Mouse (Mus musculus) CH12.LX (cell line): Measurements from ENCODE around the gene Clp1. TPM values are rescaled to one million over a fixed set of nuclear protein-coding genes. Genes with fewer than 3 reads are reported as not detected.

Experiments
- DNase-seq: peaks from one replicate; pipeline ENCODE4 v3.0.0-alpha.2; 2013; ENCODE audit errors: extremely low read depth
- H3K27ac ChIP-seq: 2 replicates; pipeline ENCODE4 v1.5.1; 2012; ENCODE audit warnings: low read depth, mild to moderate bottlenecking, control low read depth, moderate library complexity; ENCODE audit not compliant: insufficient read depth
- H3K27me3 ChIP-seq: replicated peaks from 2 replicates; pipeline ENCODE3; 2012; ENCODE audit warnings: inconsistent platforms
- H3K36me3 ChIP-seq, 2 experiments: replicated peaks in 1 of 2; 2 replicates each; pipeline versions ENCODE3 to v1.6.1; 2012; ENCODE audit warnings: inconsistent platforms in 1 of 2, low read length in 1 of 2, mild to moderate bottlenecking in 1 of 2, mixed read lengths in 1 of 2, moderate library complexity in 1 of 2; ENCODE audit not compliant: control insufficient read depth in 1 of 2, insufficient read depth in 1 of 2
- H3K4me1 ChIP-seq, 2 experiments: 2 replicates each; pipeline ENCODE4 v1.6.1; 2012; ENCODE audit warnings: inconsistent platforms in 1 of 2, moderate library complexity in 1 of 2; ENCODE audit not compliant: insufficient read depth in 2 of 2, control insufficient read depth in 1 of 2
- H3K4me2 ChIP-seq: 2 replicates; pipeline ENCODE4 v1.6.1; 2012; ENCODE audit warnings: low read depth, mild to moderate bottlenecking, control low read depth; ENCODE audit not compliant: poor library complexity, insufficient read depth, severe bottlenecking
- H3K4me3 ChIP-seq, 3 experiments: fragments of 150-350 bp in 1 of 3; sonication (generic) in 1 of 3; replicated peaks in 1 of 3; 2 replicates each; pipeline versions ENCODE3 to v1.5.1; 2011 to 2012; ENCODE audit warnings: low read depth in 2 of 3, low read length in 2 of 3, mild to moderate bottlenecking in 2 of 3, moderate library complexity in 2 of 3, control low read depth in 1 of 3, improper control_type of control experiment in 1 of 3, inconsistent platforms in 1 of 3, mixed read lengths in 1 of 3; ENCODE audit not compliant: poor library complexity in 1 of 3
- H3K79me2 ChIP-seq: replicated peaks from 2 replicates; pipeline ENCODE4 v1.6.1; 2012; ENCODE audit warnings: mild to moderate bottlenecking, moderate library complexity; ENCODE audit not compliant: control insufficient read depth, poor library complexity, insufficient read depth, severe bottlenecking; ENCODE audit errors: extremely low read depth
- H3K9ac ChIP-seq: 2 replicates; pipeline ENCODE4 v1.6.1; 2012; ENCODE audit warnings: low read depth, mild to moderate bottlenecking, control low read depth, moderate library complexity; ENCODE audit not compliant: insufficient read depth
- H3K9me3 ChIP-seq: replicated peaks from 2 replicates; pipeline ENCODE3; 2012; ENCODE audit warnings: low read length, inconsistent platforms, mixed read lengths
- BHLHE40 ChIP-seq: IDR thresholded peaks from 2 replicates; pipeline ENCODE4 v1.6.1; 2011; ENCODE audit warnings: mild to moderate bottlenecking, low read depth, low read length, improper control_type of control experiment
- CHD1 ChIP-seq: IDR thresholded peaks from 2 replicates; pipeline ENCODE4 v1.6.1; 2012; ENCODE audit warnings: low read depth, low read length, improper control_type of control experiment, inconsistent platforms
- CHD2 ChIP-seq: IDR thresholded peaks from 2 replicates; pipeline ENCODE4 v1.6.1; 2011; ENCODE audit warnings: low read length, improper control_type of control experiment
- CTCF ChIP-seq, 2 experiments: IDR thresholded peaks in 1 of 2; conservative IDR thresholded peaks in 1 of 2; 2 replicates each; pipeline ENCODE4 v1.5.1; 2011 to 2012; ENCODE audit warnings: low read depth in 2 of 2, low read length in 2 of 2, improper control_type of control experiment in 1 of 2, inconsistent platforms in 1 of 2, mild to moderate bottlenecking in 1 of 2, moderate library complexity in 1 of 2
- E2F4 ChIP-seq: IDR thresholded peaks from 2 replicates; pipeline ENCODE4 v1.6.1; 2011; ENCODE audit warnings: low read depth, low read length, improper control_type of control experiment; ENCODE audit not compliant: insufficient replicate concordance
- ELF1 ChIP-seq: IDR thresholded peaks from 2 replicates; pipeline ENCODE4 v1.6.1; 2014; ENCODE audit warnings: low read depth, mild to moderate bottlenecking, inconsistent platforms, low read length, improper control_type of control experiment
- EP300 ChIP-seq: IDR thresholded peaks from 2 replicates; pipeline ENCODE4 v1.6.1; 2011; ENCODE audit warnings: low read length, improper control_type of control experiment
- ETS1 ChIP-seq: conservative IDR thresholded peaks from 2 replicates; pipeline ENCODE4 v1.6.1; 2012; ENCODE audit warnings: low read depth, mild to moderate bottlenecking, inconsistent platforms, low read length, improper control_type of control experiment, moderate library complexity
- HCFC1 ChIP-seq: IDR thresholded peaks from 2 replicates; pipeline ENCODE4 v1.6.1; 2012; ENCODE audit warnings: low read depth, mild to moderate bottlenecking, inconsistent platforms, low read length, improper control_type of control experiment
- IRF4 ChIP-seq: IDR thresholded peaks from 2 replicates; pipeline ENCODE4 v1.6.1; 2014; ENCODE audit warnings: low read depth, mild to moderate bottlenecking, inconsistent platforms, low read length, improper control_type of control experiment
- JUN ChIP-seq: IDR thresholded peaks from 2 replicates; pipeline ENCODE4 v1.6.1; 2011; ENCODE audit warnings: low read depth, mild to moderate bottlenecking, low read length, improper control_type of control experiment, moderate library complexity; ENCODE audit not compliant: insufficient read depth
- JUND ChIP-seq: conservative IDR thresholded peaks from 2 replicates; pipeline ENCODE4 v1.6.1; 2011; ENCODE audit warnings: low read depth, low read length, improper control_type of control experiment
- KAT2A ChIP-seq: IDR thresholded peaks from 2 replicates; pipeline ENCODE4 v1.6.1; 2012; ENCODE audit warnings: low read length, improper control_type of control experiment, inconsistent platforms; ENCODE audit not compliant: insufficient replicate concordance
- MAX ChIP-seq: IDR thresholded peaks from 2 replicates; pipeline ENCODE4 v1.6.1; 2011; ENCODE audit warnings: low read length, improper control_type of control experiment
- MAZ ChIP-seq: IDR thresholded peaks from 2 replicates; pipeline ENCODE4 v1.6.1; 2012; ENCODE audit warnings: low read depth, mild to moderate bottlenecking, inconsistent platforms, low read length, improper control_type of control experiment, moderate library complexity
- MEF2A ChIP-seq: IDR thresholded peaks from 2 replicates; pipeline ENCODE4 v1.6.1; 2014; ENCODE audit warnings: low read depth, mild to moderate bottlenecking, inconsistent platforms, low read length, improper control_type of control experiment, borderline replicate concordance
- MXI1 ChIP-seq: IDR thresholded peaks from 2 replicates; pipeline ENCODE4 v1.6.1; 2011; ENCODE audit warnings: mild to moderate bottlenecking, low read depth, low read length, improper control_type of control experiment
- MYC ChIP-seq: IDR thresholded peaks from 2 replicates; pipeline ENCODE4 v1.6.1; 2011; ENCODE audit warnings: low read depth, mild to moderate bottlenecking, improper control_type of control experiment, low read length
- NELFE ChIP-seq: IDR thresholded peaks from 2 replicates; pipeline ENCODE4 v1.6.1; 2011; ENCODE audit warnings: low read depth, low read length, improper control_type of control experiment
- NRF1 ChIP-seq: IDR thresholded peaks from 2 replicates; pipeline ENCODE4 v1.6.1; 2014; ENCODE audit warnings: low read depth, mild to moderate bottlenecking, inconsistent platforms, low read length, improper control_type of control experiment, moderate library complexity
- PAX5 ChIP-seq: IDR thresholded peaks from 2 replicates; pipeline ENCODE4 v1.6.1; 2012; ENCODE audit warnings: low read length, inconsistent platforms, mixed read lengths
- POLR2AphosphoS2 ChIP-seq: IDR thresholded peaks from 2 replicates; pipeline ENCODE4 v1.6.1; 2011; ENCODE audit warnings: low read depth, low read length, improper control_type of control experiment
- RAD21 ChIP-seq: IDR thresholded peaks from 2 replicates; pipeline ENCODE4 v1.6.1; 2011; ENCODE audit warnings: low read depth, mild to moderate bottlenecking, low read length, improper control_type of control experiment, moderate library complexity
- RCOR1 ChIP-seq: conservative IDR thresholded peaks from 2 replicates; pipeline ENCODE4 v1.6.1; 2012; ENCODE audit warnings: low read depth, mild to moderate bottlenecking, inconsistent platforms, low read length, improper control_type of control experiment
- TCF12 ChIP-seq: IDR thresholded peaks from 2 replicates; pipeline ENCODE4 v1.6.1; 2014; ENCODE audit warnings: low read depth, mild to moderate bottlenecking, inconsistent platforms, low read length, improper control_type of control experiment
- UBTF ChIP-seq: IDR thresholded peaks from 2 replicates; pipeline ENCODE4 v1.6.1; 2012; ENCODE audit warnings: low read depth, mild to moderate bottlenecking, inconsistent platforms, low read length, improper control_type of control experiment, moderate library complexity
- USF1 ChIP-seq: IDR thresholded peaks from 2 replicates; pipeline ENCODE4 v1.6.1; 2014; ENCODE audit warnings: low read depth, mild to moderate bottlenecking, inconsistent platforms, low read length, improper control_type of control experiment
- USF2 ChIP-seq: conservative IDR thresholded peaks from 2 replicates; pipeline ENCODE4 v1.6.1; 2011; ENCODE audit warnings: low read depth, low read length, improper control_type of control experiment
- ZC3H11A ChIP-seq: IDR thresholded peaks from 2 replicates; pipeline ENCODE4 v1.6.1; 2012; ENCODE audit warnings: low read depth, mild to moderate bottlenecking, inconsistent platforms, low read length, improper control_type of control experiment
- ZKSCAN1 ChIP-seq: IDR thresholded peaks from 2 replicates; pipeline ENCODE4 v1.6.1; 2012; ENCODE audit warnings: low read depth, inconsistent platforms, low read length, improper control_type of control experiment, borderline replicate concordance
- ZMIZ1 ChIP-seq: IDR thresholded peaks from 2 replicates; pipeline ENCODE4 v1.6.1; 2012; ENCODE audit warnings: low read depth, mild to moderate bottlenecking, inconsistent platforms, low read length, improper control_type of control experiment
- ZNF384 ChIP-seq: IDR thresholded peaks from 2 replicates; pipeline ENCODE4 v1.6.1; 2012; ENCODE audit warnings: low read depth, low read length, improper control_type of control experiment, inconsistent platforms
- dilution Hi-C: fragments of 300-500 bp; cut with MboI; formaldehyde crosslinking; loops from 2 replicates; pipeline ENCODE4 v1.14.3; 2020; ENCODE audit warnings: low sequenced_read_pairs; ENCODE audit not compliant: extremely low pct_unique_long_range_greater_than_20kb, extremely low pct_ligation_motif_present
- in situ Hi-C: fragments of 300-500 bp; cut with MboI; formaldehyde crosslinking; loops from 3 replicates; pipeline ENCODE4 v1.14.3; 2019; ENCODE audit warnings: low sequenced_read_pairs, low pct_ligation_motif_present, low pct_unique_long_range_greater_than_20kb, mixed read lengths
- polyA plus RNA-seq: library from polyadenylated mRNA; unstranded; fragments of >175 nt; gene quantifications from 2 replicates; pipeline ENCODE4 v1.2.1, GENCODE M21; 2012; ENCODE audit warnings: low read depth; ENCODE audit not compliant: insufficient read length
- total RNA-seq, 2 experiments: library from RNA; depleted of rRNA; stranded (reverse); fragments of 300-350 nt in 1 of 2; fragments of >200 nt in 1 of 2; gene quantifications; 2 replicates each; pipeline ENCODE4 v1.2.3; 2012 to 2014

The Clp1 gene
- total and polyA plus RNA-seq, 3 experiments: 32.0 to 65.2 (median 46.5) TPM

DNA sequence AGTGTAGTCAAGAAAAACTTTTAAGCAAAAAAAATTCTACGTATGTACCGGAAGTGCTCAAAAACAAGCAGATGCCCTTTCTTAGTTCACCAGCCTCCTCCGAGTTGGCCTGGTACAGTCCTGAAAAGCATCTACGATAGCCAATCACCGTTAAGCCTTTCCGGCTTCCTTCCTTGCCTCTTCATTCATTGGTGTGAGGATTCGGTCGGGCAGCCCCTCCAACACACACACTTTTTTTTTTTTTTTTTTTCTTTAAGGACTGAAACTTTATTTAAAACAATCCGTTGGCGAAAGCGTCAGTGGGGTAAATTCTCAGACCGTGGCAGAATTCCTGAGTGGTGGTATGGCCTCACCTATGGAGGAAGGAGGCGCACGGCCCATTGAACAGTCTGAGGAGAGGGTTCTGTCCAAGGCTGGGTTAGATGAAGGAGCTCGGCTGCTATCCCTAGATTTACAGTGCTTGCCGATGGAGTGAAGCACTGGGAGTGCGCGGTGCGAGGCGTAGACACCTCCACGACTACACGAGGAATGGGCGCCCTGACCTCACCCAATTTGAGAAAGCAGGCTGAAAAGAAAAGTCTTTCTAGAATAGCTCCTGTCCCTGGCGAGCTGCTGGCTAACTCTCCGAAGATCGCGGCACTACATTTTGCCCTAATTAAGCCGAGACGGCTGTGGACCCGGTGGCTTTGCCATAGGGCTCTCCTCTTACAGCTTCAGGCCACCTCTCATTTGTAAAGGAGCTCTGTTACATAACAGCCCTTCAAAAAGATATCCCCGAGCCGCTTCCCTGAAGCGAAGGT, 11.4 kb downstream of the Clp1 start (continued):
- TF ChIP-seq E2F4: 0 out of 2 replicates have a peak, but pooled peaks have one; percentile 16
- TF ChIP-seq JUND: 0 out of 2 replicates have a peak, but pooled peaks have one; percentile 11
- TF ChIP-seq ZKSCAN1: peak; percentile 55; the same call in 1 of the 2 replicates
- TF ChIP-seq, all 38 proteins: peak for 19

DNA sequence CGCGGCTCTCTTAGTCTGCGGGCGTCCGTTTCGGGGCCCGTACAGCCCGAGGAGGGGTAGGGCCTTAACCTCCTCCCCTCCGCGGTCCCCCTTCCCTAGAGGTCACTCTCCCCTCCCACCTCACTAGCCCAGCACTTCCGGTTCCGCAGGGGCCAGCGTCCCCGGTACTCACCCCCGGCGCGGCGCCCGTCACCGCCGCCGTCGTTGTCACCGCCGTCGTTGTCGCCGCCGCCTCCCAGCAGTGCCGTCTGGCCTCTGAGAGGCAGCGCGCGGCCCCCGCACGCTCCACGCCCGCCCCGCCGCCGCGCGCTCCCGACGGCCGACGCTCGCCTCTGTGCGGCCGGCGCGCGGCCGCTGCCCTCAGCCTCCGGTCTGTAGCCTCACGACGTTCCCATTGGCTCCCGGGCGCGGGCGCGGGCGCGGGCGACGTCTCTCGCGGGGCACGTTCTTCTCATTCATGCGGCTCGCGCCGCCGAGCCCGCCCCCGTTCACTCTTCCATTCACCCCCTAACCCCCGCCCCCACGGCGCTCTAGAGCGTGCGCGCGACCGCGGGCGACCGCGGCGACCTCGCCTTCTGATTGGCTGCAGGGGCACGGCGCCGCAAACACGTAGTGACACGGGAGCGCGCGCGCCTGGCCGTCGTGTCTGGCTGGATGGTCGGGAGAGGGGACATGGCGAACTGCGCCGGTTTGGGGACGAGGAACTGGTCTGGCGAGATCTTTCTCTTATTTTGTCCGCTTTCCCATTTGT, 12.2 kb downstream of the Clp1 start, which contains the start of gene Zdhhc5:
Gene Zdhhc5 (minus strand): TSS at position 370 of the 751 bp plus-strand sequence.
- H3K27me3 ChIP-seq: no peaks in the 10 kb centered on the region
- no peaks in the 10 kb centered on the region for H3K9me3 ChIP-seq
- H3K27ac ChIP-seq: peak within 1 kb of the TSS; percentile 99
- H3K79me2 ChIP-seq: peaks cover 32% of the 10 kb centered on the region
- H3K36me3 ChIP-seq: peaks cover 9 to 16% of the 10 kb centered on the region in 2 experiments
- peak within 1 kb of the TSS; percentile 77 to 95 (median 90) for H3K4me3 ChIP-seq
- peak within 1 kb of the TSS; percentile 98 for H3K9ac ChIP-seq
- peak; percentile 95 for DNase-seq
- H3K4me2 ChIP-seq: peak within 1 kb of the TSS; percentile 85
- dilution Hi-C loops (no loop called here), in situ Hi-C loops (no loop called here)
- H3K4me1 ChIP-seq: peaks cover 0 to 22% of the 10 kb centered on the region in 2 experiments; a peak in 3 of 4 replicates
- no peak for TF ChIP-seq ZNF384
- no peak for TF ChIP-seq RAD21
- no peak for TF ChIP-seq ZKSCAN1
- peak; percentile 10; the same call in 1 of the 2 replicates for TF ChIP-seq TCF12
- peak; percentile 75 for TF ChIP-seq ELF1
- TF ChIP-seq BHLHE40: peak; percentile 73
- TF ChIP-seq ZC3H11A: no peak
- no peak for TF ChIP-seq PAX5
- TF ChIP-seq MAZ: no peak; the same call in none of the 2 replicates
- no peak; the same call in 1 of the 2 replicates for TF ChIP-seq HCFC1
- TF ChIP-seq CTCF (conservative IDR thresholded peaks at IDR 0.05 in 1 of 2, IDR thresholded peaks at IDR 0.05 in 1 of 2; ENCODE audit: low read depth in 2 of 2, low read length in 2 of 2): no peak
- no peak for TF ChIP-seq USF1
- TF ChIP-seq IRF4: peak; percentile 14; the same call in 1 of the 2 replicates
- TF ChIP-seq ZMIZ1: peak; percentile 20
- peak; percentile 61; the same call in 1 of the 2 replicates for TF ChIP-seq MXI1
- no peak for TF ChIP-seq JUND
- TF ChIP-seq ETS1: no peak
- peak; percentile 62 for TF ChIP-seq NRF1
- peak; percentile 93 for TF ChIP-seq NELFE
- no peak; the same call in 1 of the 2 replicates for TF ChIP-seq MAX
- TF ChIP-seq MEF2A: peak; percentile 9; the same call in 1 of the 2 replicates
- no peak for TF ChIP-seq UBTF
- no peak for TF ChIP-seq USF2
- peak; percentile 33; the same call in 1 of the 2 replicates for TF ChIP-seq RCOR1
- no peak for TF ChIP-seq KAT2A
- no peak for TF ChIP-seq EP300
- no peak for TF ChIP-seq MYC
- TF ChIP-seq E2F4: 0 out of 2 replicates have a peak, but pooled peaks have one; percentile 8
- peak; percentile 26; the same call in 1 of the 2 replicates for TF ChIP-seq CHD2
- TF ChIP-seq POLR2AphosphoS2: peak; percentile 66; the same call in 1 of the 2 replicates
- TF ChIP-seq JUN: no peak
- TF ChIP-seq CHD1: no peak
